Mouse (Mus musculus): ENCODE data around the gene Defb18. TPM values are rescaled to one million over a fixed set of nuclear protein-coding genes. Genes with fewer than 3 reads are reported as not detected.
"Not testable (repeated sequence)": the region's sequence is repeated elsewhere in the genome, so short reads cannot be mapped to it uniquely, and the experiment has no call there.

Gene Defb18
- polyA plus RNA-seq (2012; rRNA removed): not detected in 2 replicates

DNA sequence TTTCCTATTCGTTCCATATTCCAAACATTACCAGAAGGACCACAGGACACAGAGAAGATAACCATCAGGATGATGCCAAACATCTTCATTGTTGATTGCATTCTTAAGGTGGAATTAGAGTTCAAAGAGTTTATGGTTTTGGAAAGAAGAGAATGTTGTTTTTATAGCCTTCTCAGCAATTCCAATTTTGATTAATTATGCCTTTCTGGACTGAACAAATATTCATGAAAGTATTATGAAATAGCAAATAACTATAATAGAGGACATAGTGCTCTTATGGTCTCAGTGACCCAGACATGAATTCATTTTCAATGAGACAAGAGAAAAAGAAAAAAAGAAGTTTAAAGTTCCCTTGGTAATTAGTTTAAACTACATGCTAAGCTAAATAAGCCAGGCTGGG lies at the start of gene Defb18:
Defb18 (minus strand) TSS at position 101 of the 400 bp plus-strand sequence.
- no peaks in the 10 kb centered on the region for H3K4me1 ChIP-seq (ENCODE audit: control insufficient read depth, insufficient read depth, low read length)
- H3K27ac ChIP-seq (ENCODE audit: insufficient read depth, low read length): no peak within 1 kb of the TSS
- H3K27me3 ChIP-seq (ENCODE audit: control insufficient read depth, insufficient read depth, low read length): no peaks in the 10 kb centered on the region
- no peak for DNase-seq
- WGBS: 67% methylated on average over 1 of the region's 1 CpGs
- no peak within 1 kb of the TSS for H3K4me3 ChIP-seq (replicated peaks; ENCODE audit: insufficient read depth, low read depth, low read length)
- TF ChIP-seq CTCF (IDR thresholded peaks at IDR 0.05; ENCODE audit: borderline replicate concordance, insufficient read depth, low read depth, low read length) (no peak), POLR2A (IDR thresholded peaks at IDR 0.05; ENCODE audit: borderline replicate concordance, insufficient read depth, low read length) (no peak)

- WGBS: 90% methylated on average over 4 of the region's 4 CpGs
- H3K27ac ChIP-seq (ENCODE audit: insufficient read depth, low read length): no peak overlapping the region
- H3K27me3 ChIP-seq (ENCODE audit: control insufficient read depth, insufficient read depth, low read length): no peaks in the 10 kb centered on the region
- no peaks in the 10 kb centered on the region for H3K4me1 ChIP-seq (ENCODE audit: control insufficient read depth, insufficient read depth, low read length)
- H3K4me3 ChIP-seq (replicated peaks; ENCODE audit: insufficient read depth, low read depth, low read length): no peak overlapping the region
- TF ChIP-seq POLR2A (IDR thresholded peaks at IDR 0.05; ENCODE audit: borderline replicate concordance, insufficient read depth, low read length) (no peak), CTCF (IDR thresholded peaks at IDR 0.05; ENCODE audit: borderline replicate concordance, insufficient read depth, low read depth, low read length) (no peak)
- no peak for DNase-seq
Observed at GRCm38 (mm10) chr1:18271095-18271494, 33.9 kb upstream of the Defb18 start.

- Histone ChIP-seq H3K27ac (ENCODE audit: insufficient read depth, low read length) (no peak overlapping the region), H3K27me3 (ENCODE audit: control insufficient read depth, insufficient read depth, low read length) (no peaks in the 10 kb centered on the region)
Observed at GRCm38 (mm10) chr1:18268845-18269244, 31.6 kb upstream of the Defb18 start.

GRCm38 (mm10) chr1:18265038-18265437 lies 27.8 kb upstream of the Defb18 start, which contains the start of gene Defb41:
Defb41 (minus strand) TSS chr1:18265138.
- H3K27ac ChIP-seq (ENCODE audit: insufficient read depth, low read length): no peak within 1 kb of the TSS
- TF ChIP-seq CTCF (IDR thresholded peaks at IDR 0.05; ENCODE audit: borderline replicate concordance, insufficient read depth, low read depth, low read length): no peak
- no peak for DNase-seq
- no peak within 1 kb of the TSS for H3K4me3 ChIP-seq (replicated peaks; ENCODE audit: insufficient read depth, low read depth, low read length)
- no peaks in the 10 kb centered on the region for H3K27me3 ChIP-seq (ENCODE audit: control insufficient read depth, insufficient read depth, low read length)
- no peaks in the 10 kb centered on the region for H3K4me1 ChIP-seq (ENCODE audit: control insufficient read depth, insufficient read depth, low read length)

More at GRCm38 (mm10) chr1:18268845-18269244, 31.6 kb upstream of the Defb18 start:
- 46% methylated on average over 5 of the region's 5 CpGs for WGBS
- Histone ChIP-seq H3K4me3 (replicated peaks; ENCODE audit: insufficient read depth, low read depth, low read length) (no peak overlapping the region), H3K4me1 (ENCODE audit: control insufficient read depth, insufficient read depth, low read length) (no peaks in the 10 kb centered on the region)
- TF ChIP-seq POLR2A (IDR thresholded peaks at IDR 0.05; ENCODE audit: borderline replicate concordance, insufficient read depth, low read length) (no peak), CTCF (IDR thresholded peaks at IDR 0.05; ENCODE audit: borderline replicate concordance, insufficient read depth, low read depth, low read length) (no peak)
- DNase-seq: no peak

- H3K4me1 ChIP-seq (ENCODE audit: control insufficient read depth, insufficient read depth, low read length); H3K27me3 ChIP-seq (ENCODE audit: control insufficient read depth, insufficient read depth, low read length); H3K27ac ChIP-seq (ENCODE audit: insufficient read depth, low read length); H3K4me3 ChIP-seq (replicated peaks; ENCODE audit: insufficient read depth, low read depth, low read length); DNase-seq: not testable (repeated sequence)
- 88% methylated on average over 9 of the region's 9 CpGs for WGBS
Observed at GRCm38 (mm10) chr1:18245801-18246580, 8.7 kb upstream of the Defb18 start.

DNA sequence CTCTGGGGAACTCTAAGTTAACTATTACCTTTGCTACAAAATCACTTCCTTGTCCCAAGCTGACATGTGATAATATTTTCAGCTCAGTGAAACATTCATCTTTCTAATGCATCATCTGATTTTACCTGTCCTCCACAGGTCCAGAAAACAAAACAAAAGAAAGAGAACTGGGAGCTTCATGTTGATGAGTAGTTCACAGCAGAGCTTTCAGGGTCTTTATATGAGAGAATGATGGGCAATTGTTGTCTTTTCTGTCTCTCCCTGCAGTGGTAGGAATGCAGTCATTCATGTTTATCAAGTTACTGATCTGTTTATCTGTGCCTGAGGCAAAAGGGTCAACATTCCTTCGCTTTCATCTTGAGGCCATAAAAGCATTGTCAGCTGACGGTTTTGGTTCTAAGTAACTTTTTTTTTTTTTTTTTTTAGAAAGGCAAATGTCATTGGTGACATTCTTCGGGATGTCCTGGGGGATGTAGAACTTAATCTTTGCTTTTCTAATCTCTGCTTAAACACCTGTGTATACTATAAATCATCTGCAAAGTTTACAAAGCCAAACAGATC lies 13.8 kb downstream of the Defb18 start:
- 63% methylated on average over 3 of the region's 3 CpGs for WGBS
- Histone ChIP-seq H3K27me3 (ENCODE audit: control insufficient read depth, insufficient read depth, low read length) (no peaks in the 10 kb centered on the region), H3K27ac (ENCODE audit: insufficient read depth, low read length) (no peak overlapping the region), H3K4me3 (replicated peaks; ENCODE audit: insufficient read depth, low read depth, low read length) (no peak overlapping the region), H3K4me1 (ENCODE audit: control insufficient read depth, insufficient read depth, low read length) (no peaks in the 10 kb centered on the region)
- no peak for DNase-seq
- TF ChIP-seq CTCF (IDR thresholded peaks at IDR 0.05; ENCODE audit: borderline replicate concordance, insufficient read depth, low read depth, low read length): no peak
- TF ChIP-seq POLR2A (IDR thresholded peaks at IDR 0.05; ENCODE audit: borderline replicate concordance, insufficient read depth, low read length): no peak

GRCm38 (mm10) chr1:18191719-18192118 lies 45.5 kb downstream of the Defb18 start:
- Histone ChIP-seq H3K27ac (ENCODE audit: insufficient read depth, low read length) (no peak overlapping the region), H3K4me3 (replicated peaks; ENCODE audit: insufficient read depth, low read depth, low read length) (no peak overlapping the region), H3K27me3 (ENCODE audit: control insufficient read depth, insufficient read depth, low read length) (no peaks in the 10 kb centered on the region), H3K4me1 (ENCODE audit: control insufficient read depth, insufficient read depth, low read length) (no peaks in the 10 kb centered on the region)
- DNase-seq: no peak
- TF ChIP-seq CTCF (IDR thresholded peaks at IDR 0.05; ENCODE audit: borderline replicate concordance, insufficient read depth, low read depth, low read length) (no peak), POLR2A (IDR thresholded peaks at IDR 0.05; ENCODE audit: borderline replicate concordance, insufficient read depth, low read length) (no peak)
- 29% methylated on average over 4 of the region's 4 CpGs for WGBS
